Mouse (Mus musculus) skeletal muscle tissue, adult 2 months (tissue): ENCODE results near the gene Nfatc3.

Experiments used
- DNase-seq: peaks from one replicate; pipeline ENCODE4 v3.0.0-alpha.2; 2012; ENCODE audit warnings: low read depth, low spot score

Gene Nfatc3

DNA sequence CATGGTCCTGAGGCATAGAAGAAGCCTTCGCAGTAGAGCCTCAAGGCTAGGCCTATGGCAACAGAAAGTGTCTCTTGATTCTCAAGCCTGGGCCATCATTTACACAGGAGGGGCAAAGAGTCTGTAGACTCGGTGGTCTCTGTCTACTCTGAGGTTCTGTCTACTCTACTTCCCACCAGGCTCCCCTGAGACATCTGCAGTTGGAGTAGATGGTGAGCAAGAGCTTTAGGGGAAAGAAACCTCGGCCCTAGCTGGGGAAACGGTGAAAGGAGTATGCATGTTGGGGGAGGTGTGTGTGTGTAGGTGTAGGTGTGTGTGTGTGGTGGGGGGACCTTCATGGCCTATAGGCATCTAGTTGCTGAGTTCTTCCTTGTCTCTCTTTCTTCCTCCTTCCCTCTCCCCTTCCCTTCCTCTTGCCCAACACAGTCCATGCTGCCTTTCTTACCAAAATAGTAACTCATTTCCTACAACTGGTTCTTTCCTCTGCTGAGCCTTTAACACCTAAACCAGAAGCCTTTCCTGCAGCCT is 2.1 kb upstream of the Nfatc3 start:
- DNase-seq: no peak

DNA sequence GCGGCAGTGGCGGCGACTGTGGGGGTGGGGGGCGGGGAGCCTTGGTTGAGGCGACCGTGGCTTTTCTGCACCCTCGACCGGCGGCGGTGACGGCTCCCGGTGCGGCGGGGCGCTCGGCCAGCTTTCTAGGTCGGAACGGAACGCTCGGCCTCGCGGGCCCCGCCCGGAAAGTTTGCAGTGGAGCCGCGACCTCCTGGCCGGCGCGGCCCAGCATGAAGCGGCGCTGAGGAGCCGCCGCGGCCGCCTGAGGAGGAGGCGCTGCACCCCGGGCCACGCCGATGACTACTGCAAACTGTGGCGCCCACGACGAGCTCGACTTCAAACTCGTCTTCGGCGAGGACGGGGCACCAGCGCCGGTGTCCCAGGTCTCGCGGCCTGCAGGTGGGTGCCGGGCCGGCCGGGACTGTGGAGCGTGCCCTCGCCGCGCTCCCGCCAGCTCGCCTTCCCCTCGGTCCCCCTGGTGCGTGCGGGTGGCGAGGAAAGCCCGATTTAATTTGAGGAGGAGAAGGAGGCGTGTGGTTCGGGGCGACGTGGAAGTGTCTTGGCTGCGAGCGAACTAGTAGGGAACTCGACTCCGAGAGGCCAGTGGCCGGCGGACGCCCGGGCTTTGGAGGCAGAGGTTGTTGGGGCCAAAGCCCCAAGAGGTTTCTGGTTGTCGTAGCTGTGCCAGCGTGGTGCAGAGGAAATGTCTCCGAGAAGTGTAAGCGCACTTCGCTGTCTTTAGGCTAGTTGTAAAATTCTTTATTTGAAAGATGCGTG is 1.2 kb downstream of the Nfatc3 start:
- peak; percentile 51 for DNase-seq

DNA sequence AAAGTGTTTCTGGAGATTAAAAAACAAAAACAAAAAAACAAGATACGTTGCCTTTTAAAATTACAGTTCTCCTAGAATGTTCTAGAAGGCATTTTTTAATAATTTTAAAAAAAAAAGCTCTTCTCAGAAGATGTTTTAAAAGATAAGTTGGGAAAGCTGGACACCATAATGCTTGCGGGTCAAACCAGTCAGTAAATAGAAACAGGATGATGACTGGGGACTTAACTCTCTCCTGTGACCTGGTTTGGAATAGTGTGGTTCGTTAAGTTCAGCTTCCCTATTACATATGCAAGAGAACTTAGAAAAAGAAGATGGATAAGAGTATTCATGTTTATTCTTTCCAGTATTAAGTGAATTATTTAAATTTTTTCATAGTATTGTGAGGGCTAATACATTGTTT is 1.9 kb downstream of the Nfatc3 start:
- no peak for DNase-seq

DNA sequence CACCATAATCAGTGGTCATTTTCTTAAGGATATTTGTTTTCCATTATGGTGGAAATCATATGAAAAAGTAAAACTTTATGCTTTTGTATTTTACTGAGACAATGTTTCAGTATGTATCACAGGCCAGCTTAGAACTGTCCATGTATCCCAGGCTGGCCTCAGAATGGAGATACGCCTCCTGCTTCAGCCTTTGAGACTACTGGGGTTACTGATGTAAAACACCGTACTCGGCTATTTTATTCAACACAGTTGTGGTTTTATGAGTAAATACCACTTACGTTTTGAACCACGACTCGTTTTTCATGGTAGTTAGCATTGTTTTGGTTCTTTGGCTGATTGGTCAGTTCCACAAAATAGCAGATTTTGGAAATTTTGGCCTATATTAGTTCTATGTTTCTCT is 3.0 kb downstream of the Nfatc3 start:
- DNase-seq: no peak

DNA sequence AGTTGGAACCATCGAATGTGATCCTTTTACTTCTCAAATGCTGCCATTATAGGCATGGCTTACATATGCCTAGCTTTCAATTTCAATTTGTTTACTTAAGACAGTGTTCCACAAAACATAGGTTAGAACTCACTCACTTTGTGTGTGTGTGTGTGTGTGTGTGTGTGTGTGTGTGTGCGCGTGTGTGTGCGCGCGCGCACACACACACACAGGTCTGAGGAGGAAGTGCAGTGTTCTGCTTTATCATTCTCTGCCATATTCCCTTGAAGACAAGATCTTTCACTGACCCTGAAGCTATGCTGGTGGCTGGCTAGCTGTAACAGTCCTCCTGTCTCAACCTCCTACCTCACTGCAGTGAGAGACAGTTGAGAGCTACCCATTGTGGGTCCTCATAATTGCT is 4.4 kb downstream of the Nfatc3 start:
- DNase-seq: no peak

DNA sequence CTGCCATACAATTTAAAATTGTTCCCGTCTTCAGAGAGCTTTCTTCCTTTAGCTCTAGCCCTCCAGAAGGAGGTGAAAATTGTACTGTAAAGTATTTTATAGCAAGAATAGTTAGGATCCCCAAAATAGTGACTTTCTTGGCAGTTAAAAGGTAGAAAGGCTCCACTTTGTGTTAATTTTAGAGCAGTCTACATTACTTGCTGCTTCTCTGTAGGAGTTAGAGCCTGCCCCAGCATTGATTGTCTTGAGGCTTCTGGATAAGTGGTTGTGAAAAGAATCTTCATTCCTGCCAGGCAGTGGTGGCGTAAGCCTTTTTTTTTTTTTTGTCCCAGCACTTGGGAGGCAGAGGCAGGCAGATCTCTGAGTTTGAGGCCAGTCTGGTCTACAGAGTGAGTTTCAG is 8.1 kb downstream of the Nfatc3 start:
- no peak for DNase-seq

DNA sequence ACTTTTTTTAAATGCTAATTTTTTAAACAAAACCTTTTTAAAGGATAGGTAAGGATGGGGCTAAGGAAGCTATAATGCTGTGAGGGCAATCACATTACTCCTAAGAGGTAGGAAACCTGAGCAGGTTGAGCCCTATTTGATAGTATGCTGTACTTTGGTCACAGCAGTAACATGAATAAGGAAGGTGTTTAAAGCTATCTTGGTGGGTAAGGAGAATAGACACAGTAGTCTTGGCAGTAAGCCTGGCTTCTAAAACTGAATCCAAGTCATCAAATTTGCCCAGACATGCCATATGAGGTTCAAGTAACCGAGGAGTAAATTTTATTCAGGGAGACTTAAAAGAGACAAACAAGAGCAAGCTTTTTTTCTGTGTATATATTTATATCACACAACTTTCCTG is 10.9 kb downstream of the Nfatc3 start:
- DNase-seq: no peak

DNA sequence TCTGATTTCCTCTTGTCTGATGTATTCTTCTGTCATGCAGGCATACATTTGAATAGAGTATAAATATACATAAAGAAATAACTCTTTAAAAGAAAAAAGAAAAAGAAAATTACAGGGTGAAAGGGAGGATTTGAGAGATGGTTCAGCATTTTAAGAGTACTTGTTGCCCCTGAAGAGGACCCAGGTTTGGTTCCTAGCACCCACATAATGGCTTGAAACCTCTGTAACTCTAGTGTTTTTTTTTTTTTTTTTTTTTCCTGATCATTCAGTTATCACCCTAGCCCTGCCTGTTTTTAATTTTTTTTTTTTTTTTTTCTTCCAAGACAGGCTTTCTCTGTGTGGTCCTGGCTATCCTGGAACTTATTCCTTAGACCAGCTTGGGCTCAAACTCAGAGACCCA is 13.5 kb downstream of the Nfatc3 start:
- no peak for DNase-seq

DNA sequence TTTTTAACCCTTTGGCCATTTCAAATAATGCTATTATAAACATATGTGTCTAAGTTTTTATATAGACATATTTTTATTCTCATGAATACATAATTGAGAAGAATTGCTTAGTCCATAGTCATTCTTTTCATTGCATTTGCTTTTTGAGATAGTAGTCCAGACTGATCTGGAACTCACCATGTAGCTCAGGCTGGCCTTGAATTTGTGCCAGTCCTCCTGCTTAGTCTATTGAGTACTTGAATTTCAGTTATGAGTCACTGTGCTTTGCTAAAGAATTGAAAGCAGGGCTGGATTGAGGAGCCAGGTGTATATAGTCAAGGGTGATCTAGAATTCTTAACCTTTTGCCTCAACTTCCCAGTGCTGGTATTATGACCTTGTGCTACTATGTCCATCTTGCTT is 15.6 kb downstream of the Nfatc3 start:
- DNase-seq: no peak

DNA sequence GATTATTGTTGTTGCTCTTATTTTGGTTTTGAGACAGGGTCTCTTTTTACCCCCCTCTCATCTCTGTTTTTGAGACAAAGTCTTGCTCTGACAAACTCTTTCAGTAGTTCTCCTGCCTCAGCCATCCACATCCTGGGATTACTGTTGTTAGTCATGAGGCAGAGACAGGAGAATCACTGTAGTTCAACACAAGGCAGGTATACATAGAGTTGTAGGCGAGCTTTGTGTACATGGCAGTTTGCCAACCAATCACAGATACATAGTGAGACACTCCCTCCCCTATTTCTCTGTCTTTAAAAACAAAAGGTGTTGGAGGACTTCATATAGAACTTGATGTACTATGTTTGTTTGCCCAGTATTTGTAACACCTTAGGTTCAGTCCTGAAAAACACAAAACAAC is 16.0 kb downstream of the Nfatc3 start:
- no peak for DNase-seq

DNA sequence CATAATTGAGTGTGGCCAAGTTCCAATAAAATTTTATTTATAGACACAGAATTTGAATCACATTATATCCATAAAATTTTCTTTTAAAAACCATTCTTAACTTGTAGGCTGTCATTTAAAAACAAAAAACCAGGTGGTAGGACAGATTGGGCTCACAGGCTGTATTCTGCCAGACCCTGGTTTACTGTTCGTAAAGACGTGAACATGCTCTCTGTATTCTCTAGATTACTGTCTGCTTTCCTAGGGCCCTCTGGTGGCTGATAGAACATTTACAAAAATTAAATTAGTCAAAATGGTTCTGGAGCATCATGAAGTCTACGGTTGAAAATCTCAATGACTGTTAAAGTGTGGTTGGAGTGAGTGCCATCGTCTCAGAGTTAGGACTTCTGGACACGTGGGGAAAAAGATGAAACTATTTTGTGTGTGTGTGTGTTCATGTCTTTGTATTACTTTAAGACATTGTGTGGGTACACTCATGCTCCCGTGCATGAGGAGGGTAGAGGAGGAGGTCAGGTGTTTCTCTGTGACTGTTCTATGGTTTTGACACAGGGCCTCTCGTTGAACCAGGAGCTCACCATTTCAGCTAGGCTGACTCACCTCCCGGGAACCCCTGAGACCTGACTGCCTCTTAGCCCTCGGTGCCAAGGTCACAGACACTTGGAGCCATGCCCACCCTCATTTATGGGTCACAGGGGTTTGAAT is 16.7 kb downstream of the Nfatc3 start:
- no peak for DNase-seq

DNA sequence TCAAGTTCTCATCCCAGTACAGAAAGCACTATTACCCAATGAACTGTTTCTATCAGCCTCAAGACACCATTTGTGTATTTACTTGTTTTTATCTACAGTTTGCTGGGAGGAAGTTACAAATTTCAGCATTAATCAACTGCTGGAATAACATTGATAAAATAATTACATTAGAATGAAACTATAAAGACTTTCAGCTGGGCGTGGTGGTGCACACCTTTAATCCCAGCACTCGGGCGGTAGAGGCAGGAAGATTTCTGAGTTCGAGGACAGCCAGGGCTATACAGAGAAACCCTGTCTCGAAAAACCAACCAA is 17.2 kb downstream of the Nfatc3 start:
- DNase-seq: no peak

DNA sequence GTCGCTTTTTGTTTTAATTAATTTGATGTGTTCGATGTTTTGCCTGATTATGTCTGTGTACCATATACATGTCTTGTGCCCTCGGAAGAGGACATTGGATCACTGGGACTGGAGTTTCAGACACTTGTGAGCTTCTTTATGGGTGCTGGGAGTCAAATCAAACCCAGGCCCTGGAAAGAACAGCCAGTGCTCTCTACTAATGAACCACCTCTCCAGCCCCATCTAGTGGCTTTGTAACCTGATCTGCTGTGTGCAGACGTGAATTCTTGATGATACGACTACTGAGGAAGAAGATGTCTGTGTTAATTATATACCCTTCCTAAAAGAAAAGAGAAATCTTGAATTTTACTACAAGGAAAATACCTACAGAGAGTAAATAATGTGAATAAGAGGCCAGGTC is 18.0 kb downstream of the Nfatc3 start:
- DNase-seq: no peak

DNA sequence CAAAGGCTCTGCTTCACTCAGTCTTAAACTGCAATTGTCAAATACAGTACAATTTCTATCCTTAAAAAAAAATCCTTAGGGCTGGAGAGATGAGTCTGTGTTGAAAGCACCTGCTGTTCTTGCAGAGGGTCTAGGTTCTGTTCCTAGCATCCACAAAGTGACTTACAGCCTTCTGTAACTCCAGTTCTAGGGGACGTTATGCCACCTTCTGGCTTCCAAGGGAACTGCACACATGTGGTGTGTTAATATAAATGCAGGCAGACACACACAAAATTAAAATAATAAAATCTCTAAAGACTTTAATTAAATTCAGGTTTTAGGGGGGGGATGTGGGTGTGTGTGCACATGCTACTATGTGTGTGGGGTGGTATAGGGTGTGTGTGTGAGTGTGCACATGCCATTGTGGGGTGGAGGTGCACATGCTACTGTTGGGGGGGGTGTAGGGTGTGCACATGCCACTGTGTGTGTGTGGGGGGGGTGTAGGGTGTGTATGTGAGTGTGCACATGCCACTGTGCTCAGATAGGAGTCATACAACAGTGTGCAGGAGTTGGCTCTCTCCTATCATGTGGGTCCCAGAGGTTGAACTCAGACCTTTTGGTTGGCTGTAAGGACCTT is 18.9 kb downstream of the Nfatc3 start:
- DNase-seq: no peak

DNA sequence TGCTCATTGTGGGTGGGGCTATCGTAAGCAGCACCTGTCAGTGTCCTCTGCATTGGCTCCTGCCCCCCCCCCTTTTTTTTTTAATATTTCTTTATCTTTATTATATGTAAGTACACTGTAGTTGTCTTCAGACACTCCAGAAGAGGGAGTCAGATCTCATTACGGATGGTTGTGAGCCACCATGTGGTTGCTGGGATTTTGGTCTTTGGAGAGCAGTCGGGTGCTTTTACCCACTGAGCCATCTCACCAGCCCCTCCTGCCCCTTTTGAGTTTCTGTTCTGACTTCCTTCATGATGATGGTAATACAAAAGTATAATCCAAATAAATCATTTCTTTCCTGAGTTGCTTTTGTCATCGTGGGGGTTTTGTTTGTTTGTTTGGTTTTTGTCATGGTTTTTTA is 43.7 kb downstream of the Nfatc3 start:
- no peak for DNase-seq

DNA sequence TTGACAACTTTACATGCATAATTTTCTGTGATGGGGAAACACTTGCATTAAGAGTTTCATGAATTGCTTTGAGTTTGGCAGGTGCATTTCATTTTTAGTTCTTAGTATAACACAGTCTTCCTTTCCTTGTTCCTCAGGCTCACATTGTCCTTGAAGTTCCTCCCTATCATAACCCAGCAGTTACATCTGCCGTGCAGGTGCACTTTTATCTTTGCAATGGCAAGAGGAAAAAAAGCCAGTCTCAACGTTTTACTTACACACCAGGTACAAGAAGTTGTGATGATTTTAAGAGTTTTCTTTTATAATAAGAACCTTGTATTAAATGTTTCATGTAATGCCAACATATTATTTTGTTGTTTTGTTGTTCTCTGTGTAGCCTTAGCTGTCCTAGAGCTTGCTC is 45.2 kb downstream of the Nfatc3 start:
- no peak for DNase-seq

DNA sequence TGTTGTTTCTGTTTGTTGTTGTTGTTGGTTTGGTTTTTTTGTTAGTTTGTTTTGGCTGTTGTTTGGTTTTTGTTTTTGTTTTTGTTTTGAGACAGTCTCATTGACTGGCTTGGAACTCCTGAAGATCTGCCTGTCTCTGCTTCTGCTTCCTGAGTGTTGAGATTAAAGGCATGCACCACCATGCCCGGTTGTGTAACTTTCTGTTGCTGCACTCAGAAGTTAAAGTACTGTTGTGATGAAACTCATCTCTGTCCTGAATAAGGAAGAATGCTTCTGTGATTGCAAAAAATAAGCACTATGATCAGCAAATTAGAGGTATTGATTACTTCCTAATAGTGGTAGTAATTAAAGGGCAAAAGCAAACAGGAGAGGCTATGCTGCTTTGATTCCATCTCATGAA is 47.6 kb downstream of the Nfatc3 start:
- no peak for DNase-seq

DNA sequence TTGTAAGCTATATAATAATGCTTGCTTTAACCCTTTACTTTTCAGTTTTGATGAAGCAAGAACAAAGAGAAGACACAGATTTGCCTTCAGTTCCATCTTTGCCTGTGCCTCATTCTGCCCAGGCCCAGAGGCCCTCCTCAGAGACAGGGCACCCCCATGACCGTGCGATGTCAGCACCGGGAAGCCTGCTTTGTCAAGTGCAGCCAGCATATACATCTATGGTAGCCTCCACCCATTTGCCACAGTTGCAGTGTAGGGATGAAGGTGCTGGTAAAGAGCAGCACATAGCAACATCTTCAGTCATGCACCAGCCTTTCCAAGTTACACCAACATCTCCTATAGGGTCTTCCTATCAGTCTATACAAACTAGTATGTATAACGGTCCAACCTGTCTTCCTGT is 49.4 kb downstream of the Nfatc3 start:
- DNase-seq: no peak

DNA sequence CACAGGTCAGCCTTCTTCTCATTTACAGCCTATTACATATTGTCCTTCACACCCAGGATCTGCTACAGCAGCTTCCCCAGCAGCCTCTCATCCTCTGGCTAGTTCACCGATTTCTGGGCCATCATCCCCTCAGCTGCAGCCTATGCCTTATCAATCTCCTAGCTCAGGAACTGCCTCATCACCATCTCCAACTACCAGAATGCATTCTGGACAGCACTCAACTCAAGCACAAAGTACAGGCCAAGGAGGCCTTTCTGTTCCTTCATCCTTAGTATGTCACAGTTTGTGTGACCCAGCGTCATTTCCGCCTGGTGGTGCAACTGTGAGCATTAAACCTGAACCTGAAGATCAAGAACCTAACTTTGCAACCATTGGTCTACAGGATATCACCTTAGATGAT is 50.1 kb downstream of the Nfatc3 start:
- no peak for DNase-seq

DNA sequence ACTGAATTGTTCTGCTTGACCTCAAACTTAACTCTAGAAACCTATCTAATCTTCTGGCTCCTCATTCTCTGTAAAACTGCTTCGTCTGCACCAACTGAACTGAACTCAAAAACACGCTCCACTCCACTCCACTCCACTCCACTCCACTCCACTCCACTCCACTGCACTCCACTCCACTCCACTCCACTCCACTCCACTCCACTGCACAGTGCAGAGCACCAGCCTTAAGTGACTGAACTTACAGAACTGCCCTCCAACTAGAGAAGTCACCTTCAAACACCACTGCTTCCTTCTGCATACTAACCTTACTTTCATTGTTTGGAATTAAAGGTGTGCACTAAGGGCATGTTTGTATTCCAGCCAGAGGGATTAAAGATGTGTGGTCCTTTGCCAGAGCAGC is 53.4 kb downstream of the Nfatc3 start:
- no peak for DNase-seq

DNA sequence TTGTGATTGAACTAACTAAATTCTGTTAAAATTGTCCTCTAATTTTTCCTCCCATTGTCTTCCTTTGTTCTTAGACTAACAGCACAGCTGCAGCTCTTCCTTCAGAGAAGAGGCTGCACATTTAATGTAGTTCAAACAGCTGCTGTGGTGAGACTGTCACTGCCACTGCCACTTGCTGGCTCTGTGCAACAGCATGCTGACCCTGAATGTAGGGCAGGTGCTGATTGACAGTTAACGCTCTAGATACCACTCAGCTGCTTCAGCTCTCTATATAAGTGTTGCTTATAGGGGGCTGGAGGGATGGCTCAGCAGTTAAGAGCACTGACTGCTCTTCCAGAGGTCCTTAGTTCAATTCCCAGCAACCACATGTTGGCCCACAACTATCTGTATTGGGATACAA is 53.9 kb downstream of the Nfatc3 start:
- DNase-seq: no peak

DNA sequence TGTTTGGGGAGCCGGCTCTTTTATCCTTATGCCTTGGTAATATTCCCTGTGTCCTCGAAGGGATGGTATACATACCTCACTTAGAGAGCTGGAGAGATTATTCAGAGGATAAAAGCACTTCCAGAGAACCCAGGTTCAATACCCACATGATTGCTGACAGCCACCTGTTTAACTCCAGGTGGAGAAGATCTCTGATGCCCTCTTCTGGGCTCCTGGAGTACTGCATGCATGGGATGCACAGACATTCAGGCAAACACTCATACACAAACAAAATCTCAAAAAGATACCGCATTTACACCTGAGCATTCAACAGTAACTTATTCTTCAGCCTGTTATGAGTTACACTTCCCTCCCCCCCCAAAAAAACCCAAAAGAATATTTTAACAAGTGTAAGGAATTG is 57.3 kb downstream of the Nfatc3 start:
- DNase-seq: no peak

DNA sequence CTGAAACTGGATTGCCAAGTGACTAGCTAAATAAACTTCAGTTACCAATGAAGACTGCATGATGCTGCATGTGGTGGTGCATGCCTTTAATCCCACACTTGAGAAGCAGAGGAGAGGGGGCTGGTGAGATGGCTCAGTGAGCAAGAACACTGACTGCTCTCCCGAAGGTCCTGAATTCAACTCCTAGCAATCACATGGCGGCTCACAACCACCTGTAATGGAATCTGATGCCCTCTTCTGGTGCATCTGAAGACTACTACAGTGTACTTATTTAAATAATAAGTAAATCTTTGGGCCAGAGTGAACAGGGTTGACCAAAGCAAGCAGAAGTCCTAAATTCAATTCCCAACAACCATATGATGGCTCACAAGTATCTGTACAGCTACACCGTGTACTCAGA is 64.8 kb downstream of the Nfatc3 start:
- no peak for DNase-seq
